Mouse (Mus musculus) neural tube, embryonic 11.5 days (tissue): ENCODE measurements at regions not wholly inside any gene's neighbourhood (a gene's known extent, or its start where the extent isn't known, plus 50 kb on each side); places are given as distances from the start of the nearest gene placed in this dataset.

Source experiments
- ATAC-seq: fragments of 200-750 bp; cut with Nextera tagmentation; 2 replicates; pipeline ENCODE4 v1.8.0; 2017; ENCODE audit warnings: moderate number of reproducible peaks, mild to moderate bottlenecking, moderate TSS enrichment, moderate library complexity; ENCODE audit not compliant: insufficient read depth, low FRiP score, low TSS enrichment
- DNase-seq: peaks from one replicate; pipeline ENCODE4 v3.0.0-alpha.2; 2015; ENCODE audit warnings: low spot score
- H3K27ac ChIP-seq: fragments of 300-500 bp; sonication (generic); 2 replicates; pipeline ENCODE4 v1.5.1; 2014; ENCODE audit warnings: low read depth, mild to moderate bottlenecking, low read length
- H3K27me3 ChIP-seq: fragments of 300-500 bp; sonication (generic); 2 replicates; pipeline ENCODE4 v1.6.1; 2014; ENCODE audit warnings: mild to moderate bottlenecking, low read length, mixed read lengths; ENCODE audit not compliant: control insufficient read depth, insufficient read depth
- H3K36me3 ChIP-seq: fragments of 300-500 bp; sonication (generic); 2 replicates; pipeline ENCODE4 v1.6.1; 2014; ENCODE audit warnings: mild to moderate bottlenecking, low read length, moderate library complexity, mixed read lengths; ENCODE audit not compliant: control insufficient read depth, insufficient read depth
- H3K4me1 ChIP-seq: fragments of 300-500 bp; sonication (generic); 2 replicates; pipeline ENCODE4 v1.6.1; 2014; ENCODE audit warnings: low read length, mixed read lengths; ENCODE audit not compliant: control insufficient read depth, insufficient read depth
- H3K4me2 ChIP-seq: fragments of 300-500 bp; sonication (generic); 2 replicates; pipeline ENCODE4 v1.6.1; 2014; ENCODE audit warnings: low read depth, mild to moderate bottlenecking, moderate library complexity
- H3K4me3 ChIP-seq: fragments of 300-500 bp; sonication (generic); 2 replicates; pipeline ENCODE4 v1.5.1; 2014; ENCODE audit warnings: low read depth, low read length
- H3K9ac ChIP-seq: fragments of 300-500 bp; sonication (generic); 2 replicates; pipeline ENCODE4 v1.6.1; 2014; ENCODE audit warnings: mild to moderate bottlenecking, low read length
- H3K9me3 ChIP-seq: fragments of 300-500 bp; sonication (generic); 2 replicates; pipeline ENCODE4 v1.6.1; 2016; ENCODE audit warnings: low read length; ENCODE audit not compliant: control insufficient read depth
- WGBS: fragments of 180-500 bp; shearing (Covaris S2); extraction: QIAGEN DNeasy Blood & Tissue Kit; methylation state at CpG from one replicate; pipeline ENCODE4 v1.1.7; 2014; 5-methylcytosine and 5-hydroxymethylcytosine counted together

DNA sequence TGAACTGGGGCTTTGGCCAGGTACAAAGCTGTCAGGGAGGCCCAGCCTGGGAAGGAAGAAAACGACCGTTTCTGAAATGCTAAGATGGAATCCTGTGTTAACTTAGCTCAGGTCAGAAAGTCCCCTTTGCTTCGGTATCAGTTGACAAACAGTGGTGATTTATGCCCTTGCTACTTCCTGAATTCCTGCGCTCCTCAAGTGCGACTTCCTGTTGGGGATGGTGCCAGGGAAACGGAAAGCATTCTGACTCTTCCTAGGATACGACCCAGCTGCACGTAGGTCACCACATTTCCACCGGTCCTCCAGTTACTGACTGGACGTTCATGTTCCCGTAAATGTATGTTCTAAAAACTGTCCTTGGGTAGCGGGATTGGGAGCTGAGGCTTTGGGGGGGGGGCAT lies 161.0 kb downstream of the Hibadh start:
- Histone ChIP-seq H3K4me1 (no peaks in the 10 kb centered on the region), H3K4me2 (no peak overlapping the region), H3K27ac (no peak overlapping the region), H3K4me3 (no peak overlapping the region), H3K9ac (no peak overlapping the region), H3K9me3 (no peaks in the 10 kb centered on the region), H3K36me3 (no peaks in the 10 kb centered on the region), H3K27me3 (no peaks in the 10 kb centered on the region)
- ATAC-seq (no peak), DNase-seq (no peak)
- WGBS: 64% methylated on average over 12 of the region's 12 CpGs

DNA sequence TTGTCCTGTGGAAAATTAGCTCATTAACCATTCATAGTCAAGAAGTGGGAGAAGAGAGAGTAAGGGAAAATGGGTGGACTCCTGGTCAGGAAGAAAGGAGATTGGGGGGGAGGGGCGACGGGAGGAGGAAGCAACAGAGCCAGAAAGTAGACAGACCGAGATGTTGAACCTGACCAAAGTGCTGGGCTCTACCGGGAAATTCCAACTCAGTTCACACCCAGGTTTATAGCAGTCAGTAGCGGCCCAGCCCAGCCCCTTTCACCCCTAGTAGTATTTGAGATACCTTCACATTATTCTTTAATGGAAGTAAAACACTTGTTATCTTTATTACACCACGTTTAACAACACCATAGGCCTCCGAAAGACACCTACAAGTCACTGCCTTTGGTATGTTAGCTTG lies 158.2 kb downstream of the Hibadh start:
- Histone ChIP-seq H3K4me3 (no peak overlapping the region), H3K27me3 (no peaks in the 10 kb centered on the region), H3K9ac (no peak overlapping the region), H3K4me2 (no peak overlapping the region), H3K27ac (no peak overlapping the region), H3K4me1 (no peaks in the 10 kb centered on the region), H3K9me3 (no peaks in the 10 kb centered on the region), H3K36me3 (no peaks in the 10 kb centered on the region)
- no peak for ATAC-seq
- DNase-seq: no peak
- 61% methylated on average over 7 of the region's 7 CpGs for WGBS

DNA sequence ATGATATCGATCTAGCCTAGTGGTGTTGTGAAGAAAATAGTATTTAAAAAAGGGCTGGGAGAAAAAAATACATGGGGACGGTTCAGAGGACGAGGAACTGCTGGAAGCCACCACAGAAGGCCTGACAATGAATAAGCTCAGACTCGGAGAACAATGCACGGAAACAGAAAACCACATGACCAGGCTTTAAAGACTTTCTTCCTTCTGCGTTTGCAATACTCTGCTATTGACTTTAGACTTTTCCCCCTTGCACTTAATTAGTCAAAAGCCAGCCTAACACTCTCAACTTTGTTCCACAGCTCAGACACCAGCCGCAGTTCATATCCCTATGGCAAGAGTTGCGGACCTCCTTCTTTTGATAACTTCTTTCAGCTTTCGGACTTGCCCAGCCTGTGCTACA lies 154.0 kb downstream of the Hibadh start:
- H3K9me3 ChIP-seq: no peaks in the 10 kb centered on the region
- no peaks in the 10 kb centered on the region for H3K36me3 ChIP-seq
- no peak for DNase-seq
- ATAC-seq: no peak
- no peak overlapping the region for H3K4me2 ChIP-seq
- H3K27me3 ChIP-seq: no peaks in the 10 kb centered on the region
- no peak overlapping the region for H3K27ac ChIP-seq
- H3K4me3 ChIP-seq: no peak overlapping the region
- 77% methylated on average over 9 of the region's 9 CpGs for WGBS
- H3K9ac ChIP-seq: no peak overlapping the region
- no peaks in the 10 kb centered on the region for H3K4me1 ChIP-seq

DNA sequence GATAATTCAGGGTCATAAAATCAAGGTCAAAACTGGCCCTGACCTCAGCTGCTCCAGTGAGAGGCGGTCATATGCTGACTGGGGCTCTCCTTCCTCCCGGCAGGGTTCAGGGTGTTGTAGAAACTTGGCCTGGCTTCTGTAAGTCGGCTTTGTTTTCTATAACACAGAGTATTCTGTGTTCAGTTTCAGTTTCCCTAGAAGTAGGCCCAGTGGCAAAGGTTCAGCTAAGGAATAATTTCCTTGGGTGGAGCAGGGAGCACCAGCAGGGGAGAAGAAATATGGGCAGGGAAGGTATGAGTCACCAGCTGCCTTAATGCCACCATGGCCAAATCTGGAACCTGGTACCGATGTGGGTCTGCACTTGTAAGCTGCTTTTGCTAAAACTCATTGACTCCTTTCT lies 153.5 kb downstream of the Hibadh start:
- ATAC-seq (no peak), DNase-seq (no peak)
- Histone ChIP-seq H3K4me1 (no peaks in the 10 kb centered on the region), H3K9ac (no peak overlapping the region), H3K27me3 (no peaks in the 10 kb centered on the region), H3K36me3 (no peaks in the 10 kb centered on the region), H3K9me3 (no peaks in the 10 kb centered on the region), H3K4me3 (no peak overlapping the region), H3K27ac (no peak overlapping the region), H3K4me2 (no peak overlapping the region)
- WGBS: 67% methylated on average over 4 of the region's 4 CpGs

DNA sequence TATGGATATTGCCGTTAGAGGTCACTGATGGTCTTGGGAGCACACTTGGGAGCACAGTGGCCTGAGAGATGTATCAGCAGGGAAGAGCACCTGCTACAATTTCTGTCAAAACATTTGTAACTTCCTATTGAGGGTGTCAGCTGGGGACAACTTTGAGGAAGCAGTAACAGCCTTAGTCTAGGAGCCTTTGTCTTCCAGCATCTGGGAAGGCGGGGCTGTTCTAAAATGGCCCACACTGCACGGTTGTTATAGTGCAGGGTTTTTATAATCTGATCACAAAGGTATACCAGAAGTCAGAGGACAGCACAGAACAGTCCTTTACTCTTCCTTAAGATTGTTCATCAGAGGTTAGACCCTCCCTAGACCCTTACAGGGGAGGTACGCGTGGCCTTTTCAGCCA lies 152.3 kb downstream of the Hibadh start:
- H3K4me2 ChIP-seq: no peak overlapping the region
- no peaks in the 10 kb centered on the region for H3K27me3 ChIP-seq
- no peak overlapping the region for H3K4me3 ChIP-seq
- no peaks in the 10 kb centered on the region for H3K9me3 ChIP-seq
- no peak for ATAC-seq
- no peak overlapping the region for H3K9ac ChIP-seq
- no peaks in the 10 kb centered on the region for H3K36me3 ChIP-seq
- peaks cover 3% of the 10 kb centered on the region; the same call in 1 of the 2 replicates for H3K4me1 ChIP-seq
- DNase-seq: no peak
- 87% methylated on average over 5 of the region's 5 CpGs for whole genome bisulfite sequencing
- H3K27ac ChIP-seq: no peak overlapping the region

- Histone ChIP-seq H3K4me1 (peaks cover 3% of the 10 kb centered on the region; the same call in 1 of the 2 replicates), H3K9ac (no peak overlapping the region), H3K9me3 (no peaks in the 10 kb centered on the region), H3K27me3 (no peaks in the 10 kb centered on the region), H3K4me3 (no peak overlapping the region), H3K36me3 (no peaks in the 10 kb centered on the region), H3K27ac (no peak overlapping the region), H3K4me2 (no peak overlapping the region)
- no peak for ATAC-seq
- DNase-seq: no peak
- WGBS: 77% methylated on average over 14 of the region's 14 CpGs
These were observed 149.9 kb downstream of the Hibadh start for GRCm38 (mm10) chr6:52490264-52490775.

- no peak for DNase-seq
- Histone ChIP-seq H3K27ac (no peak overlapping the region), H3K9ac (no peak overlapping the region), H3K4me1 (peaks cover 3% of the 10 kb centered on the region; the same call in 1 of the 2 replicates), H3K36me3 (no peaks in the 10 kb centered on the region), H3K9me3 (no peaks in the 10 kb centered on the region), H3K4me3 (no peak overlapping the region), H3K4me2 (no peak overlapping the region), H3K27me3 (no peaks in the 10 kb centered on the region)
- whole genome bisulfite sequencing: 90% methylated on average over 3 of the region's 3 CpGs
- no peak for ATAC-seq
These were observed 144.9 kb downstream of the Hibadh start for GRCm38 (mm10) chr6:52495301-52495700.

DNA sequence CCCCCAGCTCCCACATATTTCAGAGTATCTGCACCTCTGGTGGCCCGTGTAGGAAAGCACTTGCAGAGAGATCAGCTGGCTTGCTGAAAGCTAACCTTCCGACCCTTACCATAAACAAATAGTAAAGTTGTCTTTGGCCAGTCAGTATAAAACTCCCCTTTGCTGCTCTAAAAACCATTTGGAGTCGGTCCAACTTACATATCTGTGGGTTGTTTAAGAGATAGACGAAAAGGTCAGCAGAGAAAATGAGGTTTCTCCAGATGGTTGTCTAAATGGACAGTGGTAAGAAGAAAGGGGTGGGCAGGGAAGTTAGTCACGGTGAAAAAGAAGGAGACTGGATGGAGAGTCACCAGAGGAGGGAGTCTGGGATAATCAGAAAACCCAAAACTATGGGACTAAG lies 144.3 kb downstream of the Hibadh start:
- H3K36me3 ChIP-seq: no peaks in the 10 kb centered on the region
- WGBS: 71% methylated on average over 5 of the region's 5 CpGs
- H3K4me2 ChIP-seq: no peak overlapping the region
- no peaks in the 10 kb centered on the region for H3K27me3 ChIP-seq
- H3K4me1 ChIP-seq: peaks cover 3% of the 10 kb centered on the region; the same call in 1 of the 2 replicates
- no peaks in the 10 kb centered on the region for H3K9me3 ChIP-seq
- no peak overlapping the region for H3K9ac ChIP-seq
- ATAC-seq (no peak), DNase-seq (no peak)
- H3K27ac ChIP-seq: no peak overlapping the region
- H3K4me3 ChIP-seq: no peak overlapping the region
